ENCODE assay signal across 14 mouse cellular contexts in the genomic region with DNA sequence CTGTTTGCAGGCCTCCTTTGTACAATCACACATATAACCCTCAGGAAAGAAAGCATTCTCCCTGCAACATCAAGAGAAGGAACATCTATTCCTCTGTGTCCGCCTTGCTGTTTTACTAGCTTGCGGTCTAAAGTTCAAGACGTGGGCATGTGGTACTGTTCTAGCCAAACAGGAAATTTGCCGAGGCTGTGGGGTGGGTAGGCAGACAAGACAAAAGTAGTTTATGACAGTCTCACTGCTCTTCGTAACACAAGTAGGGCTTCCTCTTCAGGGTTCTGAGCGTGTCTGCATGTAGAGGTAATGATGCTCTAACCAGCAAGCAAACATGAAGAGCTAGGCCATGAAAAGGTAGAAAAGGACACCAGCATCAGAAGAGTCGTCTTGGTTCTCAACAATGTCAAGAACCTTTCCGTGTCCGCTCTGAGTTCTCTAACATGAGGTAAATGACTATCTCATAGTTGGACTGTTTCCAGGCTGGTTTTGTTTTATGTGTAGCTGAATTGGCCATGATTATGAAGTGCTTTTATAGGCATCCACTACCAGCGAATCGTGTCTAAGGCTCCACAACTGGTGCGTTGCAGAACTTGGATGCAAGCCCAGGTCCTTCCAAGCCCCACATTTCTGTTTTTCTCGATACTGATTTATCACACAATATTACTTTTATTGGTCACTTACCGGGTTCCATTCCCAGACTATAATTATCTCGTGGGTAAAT. TPM values are rescaled to one million over a fixed set of nuclear protein-coding genes. Genes with fewer than 3 reads are reported as not detected.
DNase-seq lines count a peak whose midpoint lies in the region; ATAC-seq and TF ChIP-seq lines count a peak whose summit lies in the region.
"Had no signal": no experiment of that assay in that cellular context is flagged by ENCODE, and none has a peak within 500 bp of the region (broad histone marks: within the 10 kb centered on the region; RNA-seq: fewer than 3 reads in every experiment).

No protein-coding gene starts in this region.

- no peak overlapping the region for H3K4me2 ChIP-seq in lung, postnatal 0 days (replicated peaks; ENCODE audit: low read depth, low read length)
- no peak overlapping the region for H3K4me2 ChIP-seq in intestine, postnatal 0 days (replicated peaks; ENCODE audit: low read depth)
- no peak overlapping the region for H3K4me2 ChIP-seq in midbrain, embryonic 14.5 days (ENCODE audit: low read length)
- no peak overlapping the region for H3K4me2 ChIP-seq in midbrain, embryonic 13.5 days (replicated peaks)

- no peak overlapping the region for H3K4me3 ChIP-seq in lung, postnatal 0 days (ENCODE audit: low read depth, low read length)
- no peak overlapping the region for H3K4me3 ChIP-seq in intestine, postnatal 0 days (ENCODE audit: low read depth, low read length)
- H3K4me3 ChIP-seq in thymus, adult 2 months (ENCODE audit: control insufficient read depth, insufficient read depth, low read length) = no peak overlapping the region
- H3K4me3 ChIP-seq in midbrain, embryonic 14.5 days (replicated peaks; ENCODE audit: low read depth, low read length) = no peak overlapping the region
- H3K4me3 ChIP-seq in midbrain, embryonic 13.5 days (replicated peaks) = no peak overlapping the region

- TF ChIP-seq EP300 in lung, postnatal 0 days (IDR thresholded peaks at IDR 0.05) = no peak

- H3K9ac ChIP-seq in lung, postnatal 0 days (replicated peaks; ENCODE audit: low read depth) = no peak overlapping the region
- H3K9ac ChIP-seq in intestine, postnatal 0 days (ENCODE audit: low read depth, low read length) = no peak overlapping the region
- no peak overlapping the region for H3K9ac ChIP-seq in midbrain, embryonic 14.5 days (replicated peaks; ENCODE audit: low read length)
- no peak overlapping the region for H3K9ac ChIP-seq in midbrain, embryonic 13.5 days (replicated peaks)

- 55% methylated on average over 15 of the region's 15 CpGs for WGBS in lung, postnatal 0 days
- 55% methylated on average over 15 of the region's 15 CpGs for WGBS in intestine, postnatal 0 days
- 39% methylated on average over 15 of the region's 15 CpGs for WGBS in thymus, adult 2 months
- 89% methylated on average over 15 of the region's 15 CpGs for WGBS in midbrain, embryonic 14.5 days
- 91% methylated on average over 15 of the region's 15 CpGs for WGBS in midbrain, embryonic 13.5 days

- DNase-seq in lung, postnatal 25 days (ENCODE audit: low spot score) = peak; percentile 60
- no peak for DNase-seq in lung, postnatal 0 days (ENCODE audit: low spot score)
- DNase-seq in NIH3T3 (ENCODE audit: low read depth) = peak; percentile 44
- peak; percentile 68 for DNase-seq in thymus, adult 2 months
- no peak for DNase-seq in midbrain, embryonic 14.5 days
- DNase-seq in cerebellum, adult 9-11 months = no peak
- DNase-seq: cerebellum, postnatal 25 days; heart, postnatal 4 days; kidney, adult 2 months; layer of hippocampus, adult 9-11 months; liver had no signal

- H3K27me3 ChIP-seq in lung, postnatal 0 days (replicated peaks; ENCODE audit: insufficient read depth, low read length) = no peaks in the 10 kb centered on the region
- H3K27me3 ChIP-seq in intestine, postnatal 0 days (replicated peaks; ENCODE audit: control insufficient read depth, insufficient read depth, low read length) = no peaks in the 10 kb centered on the region
- no peaks in the 10 kb centered on the region for H3K27me3 ChIP-seq in thymus, adult 2 months (ENCODE audit: control insufficient read depth, insufficient read depth, low read length)
- H3K27me3 ChIP-seq in midbrain, embryonic 14.5 days (ENCODE audit: control insufficient read depth, insufficient read depth, low read length) = no peaks in the 10 kb centered on the region
- H3K27me3 ChIP-seq in midbrain, embryonic 13.5 days = no peaks in the 10 kb centered on the region

- ATAC-seq in lung, postnatal 0 days = no peak
- no peak for ATAC-seq in intestine, postnatal 0 days
- ATAC-seq in midbrain, embryonic 14.5 days (ENCODE audit: low FRiP score, low TSS enrichment) = no peak
- no peak for ATAC-seq in midbrain, embryonic 13.5 days

- TF ChIP-seq POLR2A in thymus, adult 2 months (IDR thresholded peaks at IDR 0.05; ENCODE audit: control insufficient read depth, extremely low read depth, insufficient read depth, low read length, poor library complexity) = no peak

- no peaks in the 10 kb centered on the region for H3K4me1 ChIP-seq in lung, postnatal 0 days (ENCODE audit: insufficient read depth, low read depth, low read length)
- peaks cover 15% of the 10 kb centered on the region; the same call in 1 of the 2 replicates for H3K4me1 ChIP-seq in intestine, postnatal 0 days (replicated peaks; ENCODE audit: control insufficient read depth, insufficient read depth, low read length)
- peaks cover 44% of the 10 kb centered on the region for H3K4me1 ChIP-seq in thymus, adult 2 months (replicated peaks; ENCODE audit: control insufficient read depth, insufficient read depth, low read length)
- H3K4me1 ChIP-seq in midbrain, embryonic 14.5 days (ENCODE audit: control insufficient read depth, insufficient read depth, low read length) = no peaks in the 10 kb centered on the region
- H3K4me1 ChIP-seq in midbrain, embryonic 13.5 days (replicated peaks) = no peaks in the 10 kb centered on the region

- no peaks in the 10 kb centered on the region for H3K36me3 ChIP-seq in lung, postnatal 0 days (ENCODE audit: insufficient read depth, low read length)
- H3K36me3 ChIP-seq in intestine, postnatal 0 days (ENCODE audit: control insufficient read depth, insufficient read depth) = no peaks in the 10 kb centered on the region
- H3K36me3 ChIP-seq in thymus, adult 2 months (ENCODE audit: control insufficient read depth, insufficient read depth, low read length) = no peaks in the 10 kb centered on the region
- no peaks in the 10 kb centered on the region for H3K36me3 ChIP-seq in midbrain, embryonic 14.5 days (ENCODE audit: control insufficient read depth, insufficient read depth, low read length)
- no peaks in the 10 kb centered on the region for H3K36me3 ChIP-seq in midbrain, embryonic 13.5 days

- H3K9me3 ChIP-seq in lung, postnatal 0 days (ENCODE audit: low read length) = no peaks in the 10 kb centered on the region
- no peaks in the 10 kb centered on the region for H3K9me3 ChIP-seq in intestine, postnatal 0 days (ENCODE audit: control insufficient read depth)
- H3K9me3 ChIP-seq in midbrain, embryonic 14.5 days (ENCODE audit: control insufficient read depth, low read length) = no peaks in the 10 kb centered on the region
- no peaks in the 10 kb centered on the region for H3K9me3 ChIP-seq in midbrain, embryonic 13.5 days

- no peak for TF ChIP-seq CTCF in lung, postnatal 0 days (IDR thresholded peaks at IDR 0.05)
- no peak for TF ChIP-seq CTCF in intestine, postnatal 0 days (IDR thresholded peaks at IDR 0.05; ENCODE audit: low read depth)
- TF ChIP-seq CTCF in thymus, adult 2 months (IDR thresholded peaks at IDR 0.05; ENCODE audit: borderline replicate concordance, control insufficient read depth, extremely low read depth, insufficient read depth, low read length, poor library complexity) = no peak

- no peak overlapping the region for H3K27ac ChIP-seq in lung, postnatal 0 days (ENCODE audit: low read length)
- 0 out of 2 replicates have a peak overlapping the region, but pooled peaks have one; percentile 1 for H3K27ac ChIP-seq in intestine, postnatal 0 days (ENCODE audit: low read depth, low read length)
- H3K27ac ChIP-seq in thymus, adult 2 months (ENCODE audit: control insufficient read depth, insufficient read depth, low read length) = peak overlapping the region; percentile 76
- no peak overlapping the region for H3K27ac ChIP-seq in midbrain, embryonic 14.5 days (replicated peaks; ENCODE audit: low read depth, low read length)
- no peak overlapping the region for H3K27ac ChIP-seq in midbrain, embryonic 13.5 days
- H3K27ac ChIP-seq: macrophage had no signal

RNA-seq across cellular contexts. Expression of a gene that starts 13.9 kb away (rescaled TPM):
- polyA plus RNA-seq in lung, postnatal 0 days (2015; fragmentation: Nextera tagmentation; extraction: Ambion mirVana) = 62.2 and 68.0 TPM in 2 replicates
- 16.0 and 16.1 TPM in 2 replicates for polyA plus RNA-seq in intestine, postnatal 0 days (2015; fragmentation: Nextera tagmentation; extraction: Ambion mirVana)
- polyA plus RNA-seq in thymus, adult 2 months (2012; rRNA removed) = 57.2 and 60.1 TPM in 2 replicates
- 3.6 and 10.4 TPM in 2 replicates for polyA plus RNA-seq in midbrain, embryonic 14.5 days (2014; fragmentation: Nextera tagmentation; extraction: Ambion mirVana)
- 6.4 and 7.0 TPM in 2 replicates for polyA plus RNA-seq in midbrain, embryonic 13.5 days (2015; fragmentation: Nextera tagmentation; extraction: Ambion mirVana)

Comparison
In these comparisons a context has a peak if more than half of its experiments do, and no peak if none do; other contexts are left out.
1. DNase-seq: peak in lung, postnatal 25 days (single experiment), NIH3T3 (single experiment) and thymus, adult 2 months (single experiment); none in lung, postnatal 0 days (single experiment), midbrain, embryonic 14.5 days (single experiment) and cerebellum, adult 9-11 months (single experiment).
2. H3K27ac ChIP-seq: peak in intestine, postnatal 0 days (single experiment) and thymus, adult 2 months (single experiment); none in lung, postnatal 0 days (single experiment), midbrain, embryonic 14.5 days (single experiment) and midbrain, embryonic 13.5 days (single experiment).